Mouse (Mus musculus) small intestine, adult 2 months (tissue): Measurements from ENCODE around the gene Adcy4.

Experiments used
- CTCF ChIP-seq: fragments of 200-500 bp; IDR thresholded peaks from 2 replicates; pipeline ENCODE4 v1.5.1; 2012; ENCODE audit warnings: low read depth, mild to moderate bottlenecking, control low read depth, inconsistent platforms, low read length, moderate library complexity, mixed read lengths; ENCODE audit not compliant: insufficient replicate concordance, insufficient read length; ENCODE audit errors: extremely low read depth
- POLR2A ChIP-seq: fragments of 200-500 bp; IDR thresholded peaks from 2 replicates; pipeline ENCODE4 v1.6.1; 2012; ENCODE audit warnings: low read depth, mild to moderate bottlenecking, control low read depth, inconsistent platforms, low read length, moderate library complexity

GRCm38 (mm10) chr14:55757566-55757965 lies 26.3 kb downstream of the Adcy4 start:
- TF ChIP-seq POLR2A (peak; percentile 14; the same call in 1 of the 2 replicates), CTCF (no peak)
